Mouse (Mus musculus) lung, postnatal 0 days (tissue): ENCODE measurements at regions not wholly inside any gene's neighbourhood (a gene's known extent, or its start where the extent isn't known, plus 50 kb on each side); places are given as distances from the start of the nearest gene placed in this dataset.

Experiments
- ATAC-seq: fragments of 200-750 bp; cut with Nextera tagmentation; 2 replicates; pipeline ENCODE4 v1.8.0; 2017; ENCODE audit warnings: moderate library complexity
- DNase-seq: peaks from one replicate; pipeline ENCODE4 v3.0.0-alpha.2; 2016; ENCODE audit warnings: low spot score
- H3K27ac ChIP-seq: fragments of 300-500 bp; sonication (generic); 2 replicates; pipeline ENCODE4 v1.5.1; 2014; ENCODE audit warnings: antibody characterized with exemption, mild to moderate bottlenecking, low read length, mixed read lengths
- H3K27me3 ChIP-seq: fragments of 300-500 bp; sonication (generic); replicated peaks from 2 replicates; pipeline ENCODE4 v1.6.1; 2014; ENCODE audit warnings: low read length, mixed read lengths; ENCODE audit not compliant: insufficient read depth
- H3K36me3 ChIP-seq: fragments of 300-500 bp; sonication (generic); 2 replicates; pipeline ENCODE4 v1.6.1; 2014; ENCODE audit warnings: low read length, mixed read lengths; ENCODE audit not compliant: insufficient read depth
- H3K4me1 ChIP-seq: fragments of 300-500 bp; sonication (generic); 2 replicates; pipeline ENCODE4 v1.6.1; 2014; ENCODE audit warnings: antibody characterized with exemption, low read depth, low read length, mixed read lengths; ENCODE audit not compliant: insufficient read depth
- H3K4me2 ChIP-seq: fragments of 300-500 bp; sonication (generic); replicated peaks from 2 replicates; pipeline ENCODE4 v1.6.1; 2014; ENCODE audit warnings: low read depth, mild to moderate bottlenecking, low read length, moderate library complexity, mixed read lengths
- H3K4me3 ChIP-seq: fragments of 300-500 bp; sonication (generic); 2 replicates; pipeline ENCODE4 v1.5.1; 2014; ENCODE audit warnings: low read depth, low read length
- H3K9ac ChIP-seq: fragments of 300-500 bp; sonication (generic); replicated peaks from 2 replicates; pipeline ENCODE4 v1.6.1; 2014; ENCODE audit warnings: low read depth, mild to moderate bottlenecking
- H3K9me3 ChIP-seq: fragments of 300-500 bp; sonication (generic); 2 replicates; pipeline ENCODE4 v1.6.1; 2016; ENCODE audit warnings: low read length, mixed read lengths
- CTCF ChIP-seq: IDR thresholded peaks from 2 replicates; pipeline ENCODE4 v1.5.1; 2016; ENCODE audit warnings: antibody characterized with exemption, mild to moderate bottlenecking
- EP300 ChIP-seq: IDR thresholded peaks from 2 replicates; pipeline ENCODE4 v1.6.1; 2016; ENCODE audit warnings: antibody characterized with exemption, mild to moderate bottlenecking, control low read depth
- WGBS: fragments of 180-500 bp; shearing (Covaris S2); extraction: QIAGEN DNeasy Blood & Tissue Kit; methylation state at CpG from one replicate; pipeline ENCODE4 v1.1.7; 2014; 5-methylcytosine and 5-hydroxymethylcytosine counted together

DNA sequence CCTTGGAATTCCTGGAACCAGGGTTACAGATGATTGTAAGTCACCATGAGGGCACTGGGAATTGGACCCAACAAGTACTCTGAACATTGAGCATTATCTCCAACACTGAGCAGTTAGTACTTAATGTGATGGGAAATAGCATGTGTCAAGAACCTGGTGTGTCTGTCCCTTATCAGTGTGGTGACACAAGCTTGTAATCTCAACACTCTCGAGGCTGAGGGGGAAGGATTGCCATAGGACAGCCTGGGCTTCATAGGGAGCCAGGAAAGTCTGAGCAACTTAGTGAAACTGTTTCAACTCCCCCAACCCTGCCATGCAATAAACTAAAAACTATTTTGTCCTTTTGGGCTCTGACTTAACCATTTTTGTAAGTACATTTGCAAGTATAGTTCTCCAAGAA, 100.0 kb downstream of the Wdr20rt start:
- ATAC-seq: no peak
- no peaks in the 10 kb centered on the region for H3K36me3 ChIP-seq
- TF ChIP-seq CTCF (no peak), EP300 (no peak)
- H3K27me3 ChIP-seq: no peaks in the 10 kb centered on the region
- WGBS: 21% methylated on average over 1 of the region's 1 CpGs
- no peak for DNase-seq
- no peaks in the 10 kb centered on the region for H3K9me3 ChIP-seq
- no peak overlapping the region for H3K4me3 ChIP-seq
- no peak overlapping the region for H3K27ac ChIP-seq
- no peaks in the 10 kb centered on the region for H3K4me1 ChIP-seq
- H3K4me2 ChIP-seq: no peak overlapping the region
- no peak overlapping the region for H3K9ac ChIP-seq

DNA sequence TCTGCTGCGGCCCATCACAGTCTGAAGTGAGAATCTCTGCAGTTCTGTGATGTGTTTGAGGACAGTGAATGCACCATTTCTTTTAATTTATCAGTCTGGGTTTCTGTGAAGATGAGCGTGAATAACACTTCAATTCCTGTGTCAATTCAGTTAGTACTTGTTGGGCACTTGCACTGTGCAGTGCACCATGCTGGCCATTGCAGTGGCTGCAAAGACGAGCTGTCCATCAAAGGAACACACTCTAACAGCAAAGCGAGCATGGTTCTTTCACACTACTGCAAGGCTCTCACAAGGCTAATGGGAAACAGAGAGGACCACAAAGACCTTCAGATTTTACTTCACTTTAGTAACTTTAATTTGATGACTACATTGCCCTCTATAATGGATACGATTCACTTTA, 103.2 kb downstream of the Wdr20rt start:
- no peak for ATAC-seq
- no peaks in the 10 kb centered on the region for H3K27me3 ChIP-seq
- H3K4me2 ChIP-seq: no peak overlapping the region
- WGBS: 83% methylated on average over 5 of the region's 5 CpGs
- DNase-seq: no peak
- TF ChIP-seq CTCF (no peak), EP300 (no peak)
- no peaks in the 10 kb centered on the region for H3K36me3 ChIP-seq
- H3K9ac ChIP-seq: no peak overlapping the region
- H3K4me3 ChIP-seq: no peak overlapping the region
- H3K4me1 ChIP-seq: no peaks in the 10 kb centered on the region
- H3K27ac ChIP-seq: no peak overlapping the region
- H3K9me3 ChIP-seq: no peaks in the 10 kb centered on the region

DNA sequence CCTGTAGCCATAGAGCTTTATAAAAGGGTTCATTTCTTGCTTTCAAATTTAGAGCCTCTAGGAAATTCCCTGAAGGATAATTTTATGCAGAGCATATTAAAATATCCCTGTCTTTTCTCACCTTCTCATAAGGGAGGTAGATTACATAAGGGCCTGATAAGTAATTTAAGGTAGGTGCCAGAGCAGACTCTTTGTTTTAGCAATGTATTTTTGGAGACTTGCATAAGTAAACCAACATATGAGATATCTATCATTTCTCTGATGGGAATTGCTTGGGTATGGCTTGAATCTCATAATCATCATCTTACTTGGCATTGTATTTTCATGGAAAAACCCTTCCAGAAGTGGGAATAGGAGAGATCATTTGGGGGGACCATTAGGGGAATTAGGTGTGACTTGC, 104.4 kb downstream of the Wdr20rt start:
- ATAC-seq: no peak
- no peaks in the 10 kb centered on the region for H3K27me3 ChIP-seq
- no peaks in the 10 kb centered on the region for H3K9me3 ChIP-seq
- TF ChIP-seq CTCF (no peak), EP300 (no peak)
- no peaks in the 10 kb centered on the region for H3K36me3 ChIP-seq
- H3K27ac ChIP-seq: no peak overlapping the region
- H3K4me1 ChIP-seq: no peaks in the 10 kb centered on the region
- no peak overlapping the region for H3K4me2 ChIP-seq
- no peak overlapping the region for H3K9ac ChIP-seq
- no peak for DNase-seq
- no peak overlapping the region for H3K4me3 ChIP-seq

DNA sequence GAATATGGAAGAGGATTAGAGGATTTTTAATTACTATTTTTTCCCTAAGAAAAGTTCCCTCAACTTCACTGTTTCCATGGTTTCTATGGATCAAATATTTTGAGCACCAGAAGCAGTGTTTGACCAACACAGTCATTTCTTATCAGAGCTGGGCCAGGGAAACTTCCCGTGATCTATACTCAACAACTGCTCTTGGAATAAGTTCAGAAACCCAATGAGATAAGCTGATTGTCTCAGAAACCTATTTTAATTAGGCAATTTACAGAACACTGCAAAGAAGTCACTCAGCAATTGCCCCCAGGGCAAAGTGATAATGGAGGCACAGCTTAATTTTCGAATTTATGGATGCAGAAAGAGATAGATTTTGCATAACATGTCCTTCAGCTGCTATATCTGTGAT, 114.7 kb downstream of the Wdr20rt start:
- H3K9ac ChIP-seq: no peak overlapping the region
- ATAC-seq (no peak), DNase-seq (no peak)
- H3K27ac ChIP-seq: no peak overlapping the region
- H3K4me1 ChIP-seq: no peaks in the 10 kb centered on the region
- no peak for TF ChIP-seq EP300
- no peak for TF ChIP-seq CTCF
- no peaks in the 10 kb centered on the region for H3K27me3 ChIP-seq
- 43% methylated on average over 2 of the region's 2 CpGs for WGBS
- H3K4me3 ChIP-seq: no peak overlapping the region
- no peaks in the 10 kb centered on the region for H3K36me3 ChIP-seq
- H3K4me2 ChIP-seq: no peak overlapping the region
- no peaks in the 10 kb centered on the region for H3K9me3 ChIP-seq

DNA sequence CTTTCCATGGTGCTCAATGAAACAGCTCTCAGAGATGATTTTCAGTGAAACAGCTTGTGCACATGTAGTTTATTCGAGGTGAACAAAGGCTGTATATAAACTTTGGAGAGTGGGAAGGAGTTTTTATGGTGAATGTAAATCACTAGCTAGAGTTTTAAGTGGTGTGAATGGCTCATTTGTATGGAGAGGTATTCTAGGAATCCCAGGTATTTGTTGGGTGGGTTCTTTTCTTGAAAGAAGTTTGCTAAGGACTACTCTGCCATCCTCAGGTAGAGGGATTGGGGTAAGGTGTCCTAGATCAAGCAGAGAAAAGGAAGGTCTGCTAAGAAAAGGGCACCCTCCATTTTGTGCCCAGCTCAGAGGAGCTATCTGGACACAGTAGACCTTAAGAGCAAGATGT, 121.9 kb downstream of the Wdr20rt start:
- Histone ChIP-seq H3K4me1 (no peaks in the 10 kb centered on the region), H3K36me3 (no peaks in the 10 kb centered on the region), H3K9me3 (no peaks in the 10 kb centered on the region), H3K9ac (no peak overlapping the region), H3K27ac (no peak overlapping the region), H3K4me3 (no peak overlapping the region), H3K4me2 (no peak overlapping the region), H3K27me3 (no peaks in the 10 kb centered on the region)
- ATAC-seq (no peak), DNase-seq (no peak)
- WGBS: 39% methylated on average over 1 of the region's 1 CpGs
- TF ChIP-seq EP300 (no peak), CTCF (no peak)

DNA sequence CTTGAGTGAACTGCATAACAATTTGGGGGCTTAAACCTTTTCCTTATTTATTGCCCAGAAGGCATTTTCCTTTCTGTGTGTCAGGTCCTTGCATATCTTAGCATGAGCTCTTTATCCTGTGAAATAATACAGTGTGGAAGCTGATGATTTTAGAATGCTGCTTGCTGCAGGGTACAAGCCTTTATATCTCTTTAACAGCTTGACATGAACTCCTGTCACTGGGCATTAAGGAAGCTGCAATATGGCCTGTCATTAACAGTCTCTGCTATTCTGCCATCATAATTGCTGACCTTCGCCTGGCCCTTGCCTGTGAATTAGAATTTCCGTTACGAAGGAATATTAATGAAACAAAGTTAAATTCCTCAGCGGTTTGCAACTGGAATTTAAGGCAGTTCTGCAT, 124.2 kb downstream of the Wdr20rt start:
- H3K9me3 ChIP-seq: no peaks in the 10 kb centered on the region
- DNase-seq (no peak), ATAC-seq (no peak)
- no peak overlapping the region for H3K27ac ChIP-seq
- 75% methylated on average over 4 of the region's 4 CpGs for WGBS
- no peak for TF ChIP-seq EP300
- no peak overlapping the region for H3K9ac ChIP-seq
- H3K36me3 ChIP-seq: no peaks in the 10 kb centered on the region
- H3K4me3 ChIP-seq: no peak overlapping the region
- H3K27me3 ChIP-seq: no peaks in the 10 kb centered on the region
- no peaks in the 10 kb centered on the region for H3K4me1 ChIP-seq
- H3K4me2 ChIP-seq: no peak overlapping the region

DNA sequence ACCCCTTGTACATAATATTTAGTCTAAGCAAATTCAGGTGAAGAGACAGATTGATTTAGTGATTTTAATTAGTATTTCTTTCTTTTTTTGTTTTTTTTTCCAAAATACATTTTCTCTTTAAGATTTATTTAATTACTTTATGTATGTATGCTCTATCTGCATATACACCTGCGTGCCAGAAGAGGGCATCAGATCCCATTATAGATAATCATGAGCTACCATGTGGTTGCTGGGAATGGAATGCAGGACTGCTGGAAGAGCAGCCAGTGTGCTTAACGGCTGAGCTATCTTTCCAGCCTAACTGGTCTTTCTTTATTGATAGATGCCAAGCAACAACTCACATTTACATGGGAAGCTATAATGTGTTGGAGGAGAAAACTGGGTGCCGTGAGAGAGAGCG, 138.9 kb downstream of the Wdr20rt start:
- Histone ChIP-seq H3K27me3 (no peaks in the 10 kb centered on the region), H3K4me1 (no peaks in the 10 kb centered on the region), H3K36me3 (no peaks in the 10 kb centered on the region), H3K4me3 (no peak overlapping the region), H3K9ac (no peak overlapping the region), H3K9me3 (no peaks in the 10 kb centered on the region), H3K4me2 (no peak overlapping the region), H3K27ac (no peak overlapping the region)
- WGBS: 70% methylated on average over 4 of the region's 4 CpGs
- TF ChIP-seq EP300 (no peak), CTCF (no peak)
- DNase-seq (no peak), ATAC-seq (no peak)
